Mouse (Mus musculus): ENCODE results near the gene Pex14.
"Not testable (repeated sequence)": the region's sequence is repeated elsewhere in the genome, so short reads cannot be mapped to it uniquely, and the experiment has no call there.

Pex14 gene

DNA sequence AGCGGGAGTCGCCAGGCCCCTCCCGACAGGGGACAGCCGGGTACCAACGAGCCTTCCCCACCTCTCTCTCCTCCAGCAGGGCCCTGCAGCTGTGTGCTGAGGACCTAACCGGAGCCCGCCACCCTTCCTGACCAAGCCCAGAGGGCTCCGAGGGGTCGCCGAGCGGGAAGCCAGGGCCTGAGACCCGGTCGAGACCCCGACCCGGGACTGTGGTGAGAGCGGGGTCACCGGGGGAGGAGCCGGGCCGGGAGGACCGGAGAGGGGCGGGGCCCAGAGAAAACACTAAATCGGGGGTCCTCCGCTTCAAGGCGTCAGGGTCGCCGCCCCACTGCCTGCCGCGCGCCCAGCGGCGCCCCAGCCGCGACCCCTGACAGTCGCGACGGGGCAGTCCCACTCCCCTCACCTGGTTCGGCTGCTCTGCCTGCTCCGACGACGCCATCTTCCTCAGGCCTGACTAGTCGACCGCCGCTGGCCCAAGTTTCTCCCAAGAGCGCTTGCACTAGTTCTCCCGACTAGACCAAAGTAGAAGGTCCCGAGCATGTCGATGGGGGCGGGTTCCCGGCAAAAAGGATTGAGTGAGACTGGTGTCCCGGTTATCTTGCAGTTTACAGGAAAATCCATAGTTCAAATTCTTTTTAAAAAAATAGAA is at the start of gene Pex14:
Pex14 (minus strand) TSS at position 508 of the 649 bp plus-strand sequence.
- DNase-seq = peak; percentile 99

DNA sequence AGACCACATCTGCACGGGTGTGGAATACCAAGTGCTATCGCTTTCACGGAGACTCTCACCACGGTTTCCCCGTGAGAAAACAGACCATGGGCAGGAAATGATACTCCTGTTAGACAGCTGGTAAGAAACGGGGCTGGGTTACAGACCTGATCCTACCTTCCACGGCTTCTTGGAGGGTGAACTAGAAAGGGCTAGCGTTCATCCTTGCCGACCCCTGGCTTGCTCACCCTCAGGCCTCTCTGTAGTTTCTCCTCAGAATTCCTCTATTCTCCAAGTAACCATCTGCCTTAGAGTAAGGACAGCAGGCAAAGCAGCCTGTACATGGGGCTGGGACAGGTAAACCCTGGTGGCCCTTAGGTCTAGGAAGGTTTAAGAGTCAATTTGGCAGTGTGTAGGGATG is 49.5 kb upstream of the Pex14 start:
- peak; percentile 85 for DNase-seq

DNA sequence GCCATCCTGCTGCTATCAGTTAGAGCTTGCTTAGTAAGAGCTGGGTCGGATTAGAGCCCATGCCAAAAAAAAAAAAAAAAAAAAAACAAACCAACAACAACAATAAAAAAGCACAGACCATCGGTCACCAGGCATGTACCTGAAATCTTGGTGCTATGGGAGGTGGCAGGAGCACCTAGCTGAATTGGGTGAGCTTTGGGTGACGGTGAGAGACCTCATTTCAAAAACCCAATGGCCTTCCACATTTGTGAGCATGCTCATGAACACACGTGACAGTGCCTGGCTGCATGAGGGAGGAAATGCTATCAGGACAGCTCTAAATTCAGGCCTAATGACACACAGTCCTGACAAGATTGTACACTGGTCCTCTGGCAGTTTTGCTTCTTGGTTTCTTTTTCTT is 48.4 kb upstream of the Pex14 start:
- peak; percentile 80 for DNase-seq

DNA sequence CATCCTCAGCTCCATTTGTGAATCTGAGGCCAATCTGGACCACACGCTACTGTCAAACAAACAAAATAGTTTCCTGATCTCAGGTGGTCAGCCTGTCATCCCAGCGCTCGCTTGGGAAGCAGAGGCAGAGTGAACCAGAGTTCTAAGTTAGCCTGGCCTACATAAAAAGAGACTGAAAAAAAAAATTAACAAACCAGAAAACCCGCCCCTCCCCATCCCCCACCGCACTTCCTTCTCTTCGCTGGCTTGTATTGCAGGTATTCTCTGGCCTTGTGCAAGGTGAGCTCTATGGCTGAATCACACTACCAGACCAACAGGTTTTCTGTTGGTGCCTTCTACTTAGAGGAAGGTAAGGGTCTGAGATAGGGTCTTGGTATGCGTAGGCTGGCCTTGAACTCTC is 47.9 kb upstream of the Pex14 start:
- DNase-seq = peak; percentile 72

DNA sequence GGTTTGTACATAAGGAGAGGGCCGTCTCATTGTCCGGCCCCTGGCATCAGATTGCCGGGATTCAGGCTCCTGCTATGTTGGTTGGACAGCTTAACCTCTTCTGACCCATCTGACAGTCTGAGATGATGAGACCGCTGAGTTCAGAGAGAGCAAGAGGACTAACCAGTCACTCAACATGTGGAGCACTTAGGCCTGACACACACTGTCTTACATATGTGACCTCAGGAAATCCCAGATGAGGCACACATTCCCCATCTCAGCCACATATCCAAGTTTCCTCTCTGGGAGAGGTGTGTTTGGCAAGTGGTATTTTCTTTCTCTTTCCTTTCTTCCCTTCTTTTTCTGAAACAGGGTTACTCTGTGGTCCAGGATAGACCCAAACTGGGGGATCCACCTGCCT is 45.5 kb upstream of the Pex14 start:
- no peak for DNase-seq

DNA sequence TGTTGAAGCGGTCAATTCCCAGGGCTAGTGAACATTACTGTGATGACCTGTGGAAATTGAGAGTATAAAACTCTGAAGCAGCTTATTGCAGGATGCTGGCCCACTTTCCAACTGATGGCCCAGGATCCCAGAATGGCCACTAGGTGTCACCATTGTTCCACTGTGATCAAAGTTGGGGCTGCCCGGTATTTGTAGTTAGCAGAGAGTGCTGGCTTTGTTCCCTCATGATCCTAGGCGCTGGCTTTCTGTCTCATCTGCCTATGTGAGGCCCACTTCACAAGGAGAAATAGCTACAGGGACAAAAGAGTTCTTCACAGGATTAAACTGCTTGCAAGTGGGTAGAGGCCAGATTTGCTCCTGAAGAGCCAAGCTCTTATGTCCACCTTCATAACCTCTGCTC is 44.8 kb upstream of the Pex14 start:
- DNase-seq = peak; percentile 97

DNA sequence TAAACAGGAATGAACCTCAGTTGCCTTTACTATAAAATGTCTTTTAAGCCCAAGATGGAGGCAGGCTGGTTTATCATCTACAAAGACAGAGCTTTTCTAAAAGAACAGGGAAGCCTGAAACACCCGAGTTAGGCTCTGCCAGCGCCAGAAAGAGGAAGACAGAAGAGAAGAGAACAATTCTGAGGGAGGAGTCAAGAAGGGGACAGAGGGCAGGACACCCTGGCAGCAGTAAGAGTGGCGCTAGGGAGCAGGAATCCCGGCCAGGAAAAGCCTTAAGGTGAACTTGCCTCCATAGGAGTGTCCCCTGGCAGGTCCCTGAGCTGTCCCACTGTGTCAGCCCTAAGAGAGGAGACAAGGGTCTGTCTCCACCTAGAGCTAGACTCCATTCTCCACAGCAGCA is 43.9 kb upstream of the Pex14 start:
- DNase-seq = peak; percentile 85

DNA sequence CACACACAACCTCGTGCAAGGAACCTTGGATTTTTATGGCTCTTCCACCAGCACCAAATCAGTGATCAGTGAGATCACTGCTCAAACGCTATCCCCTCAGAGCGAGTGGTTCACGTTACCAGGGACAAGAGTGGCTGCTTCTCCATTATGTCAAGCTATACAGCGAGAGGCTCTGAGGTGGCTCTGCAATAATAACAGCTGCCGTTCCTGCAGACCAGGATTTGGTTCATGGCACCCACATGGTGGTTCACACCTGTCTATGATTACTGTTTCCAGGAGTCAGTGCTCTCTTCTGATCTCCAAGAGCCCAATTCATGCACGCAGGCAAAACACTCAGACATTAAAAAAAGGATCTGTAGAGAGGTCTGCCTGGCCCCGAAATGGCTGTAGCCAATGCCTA is 38.8 kb upstream of the Pex14 start:
- DNase-seq = peak; percentile 79

DNA sequence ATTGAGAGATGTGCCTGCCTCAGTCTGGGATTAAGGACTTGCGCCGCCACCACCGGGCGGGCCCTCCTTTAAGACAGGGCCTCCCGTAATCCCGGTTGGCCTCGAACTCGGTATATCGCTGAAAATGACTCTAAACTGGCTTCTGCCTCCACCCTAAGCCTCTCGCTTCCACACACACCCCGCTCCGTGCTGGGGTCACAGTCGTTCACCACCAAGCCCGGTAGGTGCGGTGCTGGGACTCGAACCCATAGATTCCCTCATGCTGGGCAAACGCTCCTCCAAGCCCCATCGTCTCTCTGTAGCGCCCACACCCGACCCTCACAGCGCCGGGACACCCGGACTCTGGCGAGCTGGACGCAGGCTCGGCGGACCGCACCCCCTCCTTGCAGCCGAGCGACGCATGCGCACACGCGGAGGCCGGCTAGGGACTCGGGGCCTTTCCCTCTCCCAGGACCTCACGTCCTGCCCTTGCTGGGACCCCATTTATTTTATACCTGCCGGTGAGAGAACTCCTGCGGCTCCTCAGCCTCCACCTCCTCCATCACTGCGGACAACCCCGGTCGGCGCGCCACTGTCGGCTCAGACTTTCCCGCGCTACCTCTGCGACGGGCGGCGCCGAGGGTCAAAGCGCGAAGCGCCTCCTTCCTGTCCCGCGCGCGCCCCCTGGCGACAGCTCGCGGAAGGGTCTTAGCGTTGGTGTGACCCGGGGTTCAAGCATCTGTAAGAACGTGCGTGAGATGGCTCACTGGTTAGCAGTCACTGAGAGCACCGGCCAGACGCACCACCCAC is 37.5 kb upstream of the Pex14 start, which contains the start of gene Cenps:
Cenps (minus strand) TSS at position 648 of the 789 bp plus-strand sequence.
- peak; percentile 98 for DNase-seq

DNA sequence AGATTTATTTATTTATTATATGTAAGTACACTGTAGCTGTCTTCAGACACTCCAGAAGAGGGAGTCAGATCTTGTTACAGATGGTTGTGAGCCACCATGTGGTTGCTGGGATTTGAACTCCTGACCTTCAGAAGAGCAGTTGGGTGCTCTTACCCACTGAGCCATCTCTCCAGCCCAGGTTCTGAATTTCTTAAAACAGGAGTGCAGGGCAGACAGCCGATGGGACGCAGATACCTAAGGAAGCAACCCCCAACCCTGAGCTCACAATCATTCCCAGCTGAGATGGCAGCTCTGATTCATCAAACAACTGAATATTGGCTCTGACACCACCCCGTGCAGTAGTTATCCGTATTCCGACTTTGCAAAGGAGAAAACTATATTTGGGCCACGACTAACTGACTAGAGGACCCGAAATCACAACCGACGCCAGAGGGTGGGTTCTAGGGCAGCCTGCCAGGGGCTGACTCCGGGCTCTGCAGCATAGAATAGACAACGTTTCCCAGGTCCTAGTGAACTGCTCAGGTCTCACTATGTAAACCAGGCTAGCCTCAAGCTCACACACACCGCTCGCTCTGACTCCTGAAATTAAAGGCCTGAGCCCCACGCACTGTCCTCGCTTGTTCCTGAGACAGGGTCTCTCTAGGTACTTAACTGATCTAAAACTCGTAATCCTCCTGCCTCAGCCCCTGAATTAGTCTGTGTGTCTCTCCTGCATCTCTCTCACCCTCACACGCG is 36.6 kb upstream of the Pex14 start:
- DNase-seq = peak; percentile 89

DNA sequence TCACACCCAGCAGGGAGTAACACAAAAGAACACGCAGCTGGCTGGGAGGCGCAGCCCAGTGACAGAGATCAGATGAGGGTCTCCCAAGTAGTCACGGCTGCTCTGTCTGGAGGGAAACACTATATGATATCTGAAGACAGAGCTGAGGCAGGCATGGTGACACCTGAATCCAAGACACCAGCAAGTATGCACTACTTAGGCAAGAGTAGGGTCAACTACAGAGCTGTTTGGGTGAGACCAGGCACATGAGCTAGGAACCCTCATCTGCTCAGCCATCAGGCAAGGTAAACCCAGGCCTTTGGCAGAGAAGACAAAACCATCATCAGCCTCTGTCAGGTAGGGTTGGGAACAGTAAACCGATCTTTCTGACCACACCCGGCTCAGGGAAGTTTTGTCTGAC is 33.7 kb upstream of the Pex14 start:
- DNase-seq = peak; percentile 79

DNA sequence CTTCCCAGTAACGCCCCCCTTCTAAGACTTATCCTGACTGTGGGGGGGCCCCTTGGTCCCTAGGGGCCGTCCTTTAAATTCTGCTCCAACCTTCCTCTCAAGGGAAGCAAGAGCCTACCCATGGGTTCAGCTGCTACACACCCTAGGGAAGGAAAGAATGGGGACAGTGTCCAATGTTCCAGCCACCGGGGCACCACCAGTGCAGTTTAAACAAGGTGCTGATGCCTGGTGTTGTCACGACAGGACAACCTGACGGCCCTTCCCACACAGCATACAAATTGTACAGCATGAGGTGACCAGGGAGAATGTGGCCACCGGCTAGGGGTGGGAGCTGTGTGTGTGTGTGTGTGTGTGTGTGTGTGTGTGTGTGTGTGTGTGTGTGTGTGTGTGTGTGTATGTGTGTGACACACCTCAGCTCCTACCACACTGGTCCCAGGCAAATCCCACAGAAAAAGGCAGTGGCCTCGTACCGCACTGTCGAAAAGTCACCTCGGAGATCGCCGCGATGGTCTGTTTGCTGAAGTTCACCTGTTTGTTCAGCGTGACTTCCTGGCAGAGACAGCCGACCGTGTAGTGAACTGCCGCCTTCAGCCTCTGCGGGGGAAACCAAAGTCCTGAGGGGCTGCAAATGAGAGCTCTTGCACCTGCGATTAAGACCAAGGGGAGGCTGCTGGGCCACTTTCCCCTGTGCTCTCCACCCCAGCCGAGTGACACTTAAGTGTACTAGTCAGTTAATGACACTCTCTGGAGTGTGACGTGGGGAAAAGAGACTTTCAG is 32.3 kb upstream of the Pex14 start:
- DNase-seq = peak; percentile 90

DNA sequence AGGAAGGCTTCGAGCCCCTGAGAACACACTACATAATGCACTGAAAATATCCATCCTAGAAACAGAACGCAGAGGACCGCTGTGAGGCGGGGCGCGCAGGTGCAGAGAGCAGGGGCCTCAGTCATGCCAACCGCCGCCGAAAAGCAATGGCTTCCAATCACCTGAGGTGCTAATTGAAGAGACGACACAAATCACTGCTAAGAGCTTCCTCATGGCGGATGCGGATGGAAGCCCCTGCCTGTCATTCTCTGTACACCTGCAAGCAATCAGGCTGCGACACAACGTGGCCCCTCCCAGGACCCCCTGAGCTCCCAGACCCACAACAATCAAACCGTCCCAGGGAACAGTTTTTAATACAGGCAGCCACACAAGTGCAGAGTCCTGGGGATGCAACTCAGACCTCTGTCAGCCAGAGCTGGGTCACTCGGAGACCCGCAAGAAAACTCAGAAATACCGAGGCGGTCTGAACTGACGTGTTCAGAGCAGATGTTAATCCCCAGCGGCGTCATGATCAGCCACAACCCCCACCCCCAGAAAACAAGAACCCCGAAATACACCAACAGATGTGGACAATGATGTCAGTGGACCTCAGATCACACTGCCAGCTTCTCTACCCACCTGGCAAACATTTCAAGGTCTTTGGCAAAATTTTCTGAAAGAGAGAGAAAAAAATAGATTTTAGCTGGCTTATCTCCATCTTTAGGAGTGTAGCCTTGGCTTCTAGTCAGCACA is 31.5 kb upstream of the Pex14 start:
- DNase-seq = peak; percentile 85

DNA sequence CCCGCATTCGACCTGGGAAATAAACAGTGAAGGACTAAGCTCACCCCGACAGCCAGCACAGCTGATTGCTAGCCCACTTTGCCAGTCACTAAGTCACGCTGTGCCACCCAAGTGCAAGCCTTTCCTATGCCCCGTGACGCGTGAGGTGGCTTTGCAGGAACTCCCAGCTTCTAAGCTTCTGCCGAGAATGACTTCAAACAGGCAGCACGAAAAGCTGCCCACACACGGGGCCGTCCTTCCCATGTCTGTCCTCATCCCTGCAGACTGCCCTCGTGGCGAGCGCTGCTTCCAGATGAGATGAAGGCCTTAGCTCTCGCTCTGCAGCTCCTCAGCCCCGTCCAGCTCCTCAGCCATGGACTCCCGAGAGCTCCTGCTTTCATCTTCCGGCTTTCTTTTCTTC is 28.8 kb upstream of the Pex14 start:
- DNase-seq = peak; percentile 87

DNA sequence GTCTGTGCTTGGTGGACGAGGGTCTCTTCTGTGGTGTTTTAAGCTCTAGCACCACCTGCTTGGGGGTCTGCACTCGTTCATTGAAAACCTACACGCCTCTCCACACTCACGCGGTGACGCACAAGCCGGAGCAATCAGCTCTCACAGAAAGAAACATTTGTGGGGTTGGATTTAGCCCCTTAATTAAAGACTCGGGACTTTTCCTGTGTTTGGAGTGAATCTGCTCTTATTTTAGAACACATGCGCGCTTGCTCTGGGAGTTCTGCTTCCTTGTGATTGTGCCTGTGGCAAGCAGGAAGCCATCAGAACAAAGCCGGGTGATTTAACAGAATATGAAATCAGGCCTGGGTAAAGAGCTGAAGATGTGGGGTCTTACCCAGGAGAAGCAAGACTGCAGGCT is 27.0 kb upstream of the Pex14 start, which contains the start of gene Cort:
Cort (minus strand) TSS at position 101 of the 400 bp plus-strand sequence.
- no peak for DNase-seq

DNA sequence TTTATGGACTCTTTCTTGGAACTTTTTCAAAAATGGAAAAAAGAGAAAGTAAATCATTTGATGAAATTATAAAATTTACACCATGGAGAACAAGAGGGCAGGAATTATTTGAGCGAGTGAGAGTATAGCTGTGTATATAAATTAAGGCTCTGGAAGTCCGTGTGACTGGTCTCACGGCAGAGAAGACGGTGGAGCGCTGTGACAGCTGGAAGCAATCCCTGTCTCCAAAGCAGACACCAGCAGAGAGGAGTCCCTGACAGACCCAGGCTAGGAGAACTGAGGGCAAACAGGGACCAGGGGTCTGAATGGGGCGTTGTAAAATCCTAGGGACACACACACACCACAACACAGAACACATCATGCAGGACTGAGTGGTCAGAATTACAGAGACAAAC is 26.4 kb upstream of the Pex14 start:
- no peak for DNase-seq

DNA sequence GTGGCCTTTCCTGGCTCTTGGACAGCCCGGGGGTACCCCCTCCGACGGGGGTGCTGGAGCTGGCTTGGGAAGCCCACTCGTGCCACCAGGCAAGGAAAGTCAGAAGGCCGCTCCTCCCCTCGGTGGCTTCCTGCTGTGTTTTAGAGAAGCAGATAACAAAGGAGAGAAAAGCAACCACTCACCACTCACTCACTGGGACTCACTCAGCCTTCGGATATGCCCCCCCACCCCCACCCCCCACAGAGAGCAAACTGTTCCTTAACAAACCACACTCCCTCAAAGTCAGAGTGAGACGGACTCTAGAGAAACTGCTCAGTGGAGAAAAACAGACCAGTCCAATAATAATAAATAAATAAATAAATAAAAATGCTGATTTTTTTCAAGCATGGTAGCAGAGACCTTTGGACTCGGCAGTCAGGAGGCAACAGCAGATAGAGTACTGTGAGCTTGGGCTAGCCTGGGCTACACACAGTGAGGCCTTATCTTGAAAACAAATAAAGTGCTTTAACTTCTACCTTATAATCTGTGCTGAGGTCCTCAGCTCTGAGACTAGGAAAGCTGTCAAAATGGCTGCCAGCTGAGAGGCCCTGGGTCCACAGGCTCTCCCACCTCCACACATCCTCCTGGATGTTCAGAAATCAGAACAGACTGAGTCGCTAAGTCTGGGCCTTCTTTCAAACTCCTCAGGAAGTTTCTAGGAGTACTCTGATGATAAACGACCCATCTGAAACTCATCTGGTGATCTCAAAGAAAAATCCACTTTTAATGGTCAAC is 25.9 kb upstream of the Pex14 start:
- DNase-seq = peak; percentile 75

DNA sequence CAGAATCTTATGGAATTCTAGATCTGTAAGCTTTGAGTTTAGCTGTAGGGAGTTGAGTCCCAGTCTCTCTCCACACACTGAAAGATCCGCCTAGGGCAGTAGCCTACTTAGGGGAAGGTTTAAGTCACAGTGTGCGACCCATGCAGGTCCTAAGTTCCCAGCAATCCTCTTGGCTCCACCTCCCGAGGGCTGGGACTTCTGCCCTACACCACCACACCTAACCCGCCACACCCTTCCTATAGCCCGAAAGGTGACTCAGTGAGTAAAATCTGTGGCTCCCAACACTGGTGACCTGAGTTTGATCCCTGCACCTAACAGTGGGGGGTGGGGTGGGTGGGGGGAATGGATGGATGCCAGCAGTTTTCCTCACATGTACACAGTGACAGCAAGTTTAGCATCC is 23.8 kb upstream of the Pex14 start:
- DNase-seq = no peak

DNA sequence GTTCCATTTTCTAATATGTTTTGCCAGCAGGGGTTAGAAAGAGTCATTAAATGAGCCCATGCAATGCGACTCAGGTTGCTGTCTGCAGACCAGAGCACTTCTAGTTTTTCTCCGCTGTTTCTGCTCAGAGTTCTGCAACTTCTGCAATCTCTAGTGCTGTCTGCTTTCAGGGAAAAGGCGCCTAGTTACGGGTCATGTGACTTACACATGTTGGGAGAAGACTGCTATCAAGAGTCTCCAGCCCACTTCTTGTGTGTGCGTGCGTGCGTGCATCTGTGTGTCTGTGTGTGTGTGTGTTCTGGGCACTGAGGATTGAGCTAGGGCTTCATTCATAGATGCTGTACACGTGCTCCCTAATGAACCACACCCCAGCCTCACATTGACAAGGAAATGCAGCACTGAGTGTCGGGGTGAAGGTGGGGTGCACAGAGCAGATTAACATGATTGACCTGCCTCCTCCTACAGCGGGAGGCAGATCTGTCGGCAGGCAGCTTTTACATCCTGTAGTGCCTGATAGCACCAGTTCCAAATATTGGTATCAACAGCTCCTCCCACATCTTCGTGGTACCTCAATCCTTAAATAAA is 20.4 kb upstream of the Pex14 start:
- DNase-seq = not testable (repeated sequence)

DNA sequence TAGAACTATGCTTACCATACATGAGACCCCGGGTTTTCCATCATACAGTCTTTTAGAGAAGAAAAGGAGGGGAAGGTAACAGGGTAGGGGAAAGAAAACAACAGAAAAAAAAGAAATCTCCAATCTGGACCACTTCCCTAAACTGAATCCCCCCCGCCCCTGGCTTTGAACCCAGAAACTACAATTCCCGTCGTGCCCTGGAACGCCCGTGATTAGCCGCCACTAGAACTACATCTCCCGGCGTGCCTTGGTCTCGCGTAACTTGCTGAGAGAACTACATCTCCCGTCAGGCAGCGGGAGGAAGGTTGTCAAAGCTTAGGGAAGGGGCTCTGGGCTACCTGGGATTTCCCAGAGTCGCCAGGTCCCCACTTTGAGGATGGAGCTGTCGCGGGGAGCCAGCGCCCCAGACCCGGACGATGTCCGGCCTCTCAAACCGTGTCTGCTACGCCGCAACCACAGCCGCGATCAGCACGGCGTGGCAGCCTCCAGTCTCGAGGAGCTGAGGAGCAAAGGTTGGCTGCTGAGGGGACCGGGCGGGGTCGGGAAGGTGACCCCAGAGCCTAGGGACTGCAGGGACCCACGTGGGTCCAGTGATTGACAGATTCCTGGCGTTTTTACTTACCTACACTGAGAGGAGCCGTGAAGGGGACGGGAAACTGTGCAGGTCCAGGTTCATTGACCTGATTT is 4.3 kb upstream of the Pex14 start, which contains the start of gene Dffa:
Dffa (plus strand) TSS at position 272 of the 687 bp plus-strand sequence.
- DNase-seq = peak; percentile 99
